Mouse (Mus musculus): ENCODE measurements around the gene Ppp3cb. TPM values are rescaled to one million over a fixed set of nuclear protein-coding genes. Genes with fewer than 3 reads are reported as not detected.

Ppp3cb gene
- polyA plus RNA-seq, 1 experiment from 2014 or later: 39.0 TPM

GRCm38 (mm10) chr14:20460216-20460615 is 86.2 kb downstream of the Ppp3cb start:
- no peaks in the 10 kb centered on the region for H3K27me3 ChIP-seq (ENCODE audit: control insufficient read depth, insufficient read depth, low read depth, low read length)
- no peaks in the 10 kb centered on the region for H3K4me1 ChIP-seq (replicated peaks; ENCODE audit: control insufficient read depth, insufficient read depth, low read length)
- H3K9me3 ChIP-seq (ENCODE audit: control insufficient read depth, low read length): no peaks in the 10 kb centered on the region
- H3K27ac ChIP-seq (ENCODE audit: low read length): no peak overlapping the region
- H3K4me2 ChIP-seq (ENCODE audit: low read depth, low read length): no peak overlapping the region
- no peak overlapping the region for H3K9ac ChIP-seq (ENCODE audit: low read length)
- peaks cover 52% of the 10 kb centered on the region for H3K36me3 ChIP-seq (ENCODE audit: control insufficient read depth, insufficient read depth, low read length)
- no peak for ATAC-seq (ENCODE audit: low read depth)
- 75% methylated on average over 14 of the region's 14 CpGs for WGBS
- no peak overlapping the region for H3K4me3 ChIP-seq (ENCODE audit: low read length)

GRCm38 (mm10) chr14:20458378-20458777 is 88.0 kb downstream of the Ppp3cb start:
- no peak for ATAC-seq (ENCODE audit: low read depth)
- Histone ChIP-seq H3K27me3 (ENCODE audit: control insufficient read depth, insufficient read depth, low read depth, low read length) (no peaks in the 10 kb centered on the region), H3K27ac (ENCODE audit: low read length) (no peak overlapping the region), H3K4me1 (replicated peaks; ENCODE audit: control insufficient read depth, insufficient read depth, low read length) (no peaks in the 10 kb centered on the region), H3K36me3 (ENCODE audit: control insufficient read depth, insufficient read depth, low read length) (peaks cover 44% of the 10 kb centered on the region), H3K9me3 (ENCODE audit: control insufficient read depth, low read length) (no peaks in the 10 kb centered on the region), H3K4me2 (ENCODE audit: low read depth, low read length) (no peak overlapping the region), H3K4me3 (ENCODE audit: low read length) (no peak overlapping the region), H3K9ac (ENCODE audit: low read length) (no peak overlapping the region)
- WGBS: 94% methylated on average over 9 of the region's 9 CpGs

GRCm38 (mm10) chr14:20452929-20453328 is 93.4 kb downstream of the Ppp3cb start:
- Histone ChIP-seq H3K27me3 (ENCODE audit: control insufficient read depth, insufficient read depth, low read depth, low read length) (no peaks in the 10 kb centered on the region), H3K27ac (ENCODE audit: low read length) (no peak overlapping the region), H3K9me3 (ENCODE audit: control insufficient read depth, low read length) (no peaks in the 10 kb centered on the region), H3K4me3 (ENCODE audit: low read length) (no peak overlapping the region), H3K4me2 (ENCODE audit: low read depth, low read length) (no peak overlapping the region), H3K36me3 (ENCODE audit: control insufficient read depth, insufficient read depth, low read length) (peaks cover 15% of the 10 kb centered on the region), H3K4me1 (replicated peaks; ENCODE audit: control insufficient read depth, insufficient read depth, low read length) (0 out of 2 replicates have a peak, but pooled peaks cover 2% of the 10 kb centered on the region), H3K9ac (ENCODE audit: low read length) (no peak overlapping the region)
- WGBS: 84% methylated on average over 5 of the region's 5 CpGs
- no peak for ATAC-seq (ENCODE audit: low read depth)

- Histone ChIP-seq H3K27me3 (ENCODE audit: control insufficient read depth, insufficient read depth, low read depth, low read length) (no peaks in the 10 kb centered on the region), H3K36me3 (ENCODE audit: control insufficient read depth, insufficient read depth, low read length) (peaks cover 13% of the 10 kb centered on the region), H3K27ac (ENCODE audit: low read length) (no peak within 1 kb of the TSS), H3K9ac (ENCODE audit: low read length) (peak within 1 kb of the TSS; percentile 60), H3K4me2 (ENCODE audit: low read depth, low read length) (peak within 1 kb of the TSS; percentile 67), H3K4me1 (replicated peaks; ENCODE audit: control insufficient read depth, insufficient read depth, low read length) (peaks cover 2% of the 10 kb centered on the region; the same call in 1 of the 2 replicates), H3K4me3 (ENCODE audit: low read length) (peak within 1 kb of the TSS; percentile 55), H3K9me3 (ENCODE audit: control insufficient read depth, low read length) (no peaks in the 10 kb centered on the region)
- ATAC-seq (ENCODE audit: low read depth): peak; percentile 69
- 3% methylated on average over 15 of the region's 15 CpGs for WGBS
Observed at GRCm38 (mm10) chr14:20451765-20452331, 94.5 kb downstream of the Ppp3cb start, which contains the start of gene Cfap70. TSS of gene Cfap70 (minus strand) at chr14:20452226.

GRCm38 (mm10) chr14:20451302-20451701 is 95.1 kb downstream of the Ppp3cb start:
- 13% methylated on average over 2 of the region's 2 CpGs for WGBS
- Histone ChIP-seq H3K9me3 (ENCODE audit: control insufficient read depth, low read length) (no peaks in the 10 kb centered on the region), H3K4me2 (ENCODE audit: low read depth, low read length) (peak overlapping the region; percentile 67), H3K9ac (ENCODE audit: low read length) (peak overlapping the region; percentile 60), H3K4me1 (replicated peaks; ENCODE audit: control insufficient read depth, insufficient read depth, low read length) (peaks cover 2% of the 10 kb centered on the region; the same call in 1 of the 2 replicates), H3K27me3 (ENCODE audit: control insufficient read depth, insufficient read depth, low read depth, low read length) (no peaks in the 10 kb centered on the region), H3K4me3 (ENCODE audit: low read length) (peak overlapping the region; percentile 55), H3K27ac (ENCODE audit: low read length) (no peak overlapping the region), H3K36me3 (ENCODE audit: control insufficient read depth, insufficient read depth, low read length) (peaks cover 8% of the 10 kb centered on the region)
- no peak for ATAC-seq (ENCODE audit: low read depth)

Other genes with a start within 250 kb of the Ppp3cb start
- 46.8 and 47.9 TPM in 2 replicates for gene Ecd, start 198.5 kb downstream of the Ppp3cb start, polyA plus RNA-seq (2015; fragmentation: Nextera tagmentation; extraction: Ambion mirVana)
- gene Fam149b, start 198.4 kb downstream of the Ppp3cb start, polyA plus RNA-seq (2015; fragmentation: Nextera tagmentation; extraction: Ambion mirVana): 32.4 and 34.0 TPM in 2 replicates
- gene Dnajc9, start 157.7 kb downstream of the Ppp3cb start, polyA plus RNA-seq (2015; fragmentation: Nextera tagmentation; extraction: Ambion mirVana): 161 and 164 TPM in 2 replicates
- gene Mrps16, start 152.9 kb downstream of the Ppp3cb start, polyA plus RNA-seq (2015; fragmentation: Nextera tagmentation; extraction: Ambion mirVana): 88.8 and 89.0 TPM in 2 replicates
- 2.2 and 5.6 TPM in 2 replicates for gene Cfap70, start 94.3 kb downstream of the Ppp3cb start, polyA plus RNA-seq (2015; fragmentation: Nextera tagmentation; extraction: Ambion mirVana)
- 45.4 TPM in 2 replicates for gene Anxa7, start 66.4 kb downstream of the Ppp3cb start, polyA plus RNA-seq (2015; fragmentation: Nextera tagmentation; extraction: Ambion mirVana)
- 0.45 and 1.0 TPM in 2 replicates for gene Mss51, start 49.7 kb downstream of the Ppp3cb start, polyA plus RNA-seq (2015; fragmentation: Nextera tagmentation; extraction: Ambion mirVana)
- gene Usp54, start 94.5 kb upstream of the Ppp3cb start, polyA plus RNA-seq (2015; fragmentation: Nextera tagmentation; extraction: Ambion mirVana): 6.2 and 8.1 TPM in 2 replicates
- 1.8 and 7.9 TPM in 2 replicates for gene Myoz1, start 110.0 kb upstream of the Ppp3cb start, polyA plus RNA-seq (2015; fragmentation: Nextera tagmentation; extraction: Ambion mirVana)
- 4.2 and 6.2 TPM in 2 replicates for gene Synpo2l, start 121.8 kb upstream of the Ppp3cb start, polyA plus RNA-seq (2015; fragmentation: Nextera tagmentation; extraction: Ambion mirVana)
- gene Sec24c, start 127.7 kb upstream of the Ppp3cb start, polyA plus RNA-seq (2015; fragmentation: Nextera tagmentation; extraction: Ambion mirVana): 93.3 and 95.6 TPM in 2 replicates
- gene Fut11, start 148.4 kb upstream of the Ppp3cb start, polyA plus RNA-seq (2015; fragmentation: Nextera tagmentation; extraction: Ambion mirVana): 29.4 and 30.7 TPM in 2 replicates
- 191 and 192 TPM in 2 replicates for gene Chchd1, start 156.4 kb upstream of the Ppp3cb start, polyA plus RNA-seq (2015; fragmentation: Nextera tagmentation; extraction: Ambion mirVana)
- 29.3 and 30.4 TPM in 2 replicates for gene Zswim8, start 161.0 kb upstream of the Ppp3cb start, polyA plus RNA-seq (2015; fragmentation: Nextera tagmentation; extraction: Ambion mirVana)
- 26.6 and 29.9 TPM in 2 replicates for gene Ndst2, start 188.0 kb upstream of the Ppp3cb start, polyA plus RNA-seq (2015; fragmentation: Nextera tagmentation; extraction: Ambion mirVana)
- gene Camk2g, start 247.5 kb upstream of the Ppp3cb start, polyA plus RNA-seq (2015; fragmentation: Nextera tagmentation; extraction: Ambion mirVana): 33.7 and 37.0 TPM in 2 replicates